Mouse (Mus musculus) lung, postnatal 14 days (tissue): ENCODE measurements around the gene Stx1a.

Experiments
- DNase-seq: peaks from one replicate; pipeline ENCODE4 v3.0.0; 2021

Gene Stx1a

GRCm38 (mm10) chr5:135023344-135024173 lies at the start of gene Stx1a:
Stx1a (plus strand) TSS chr5:135023482.
- DNase-seq, result peak; percentile 93

- no peak for DNase-seq
Observed at GRCm38 (mm10) chr5:134973526-134973925, 49.8 kb upstream of the Stx1a start.

DNA sequence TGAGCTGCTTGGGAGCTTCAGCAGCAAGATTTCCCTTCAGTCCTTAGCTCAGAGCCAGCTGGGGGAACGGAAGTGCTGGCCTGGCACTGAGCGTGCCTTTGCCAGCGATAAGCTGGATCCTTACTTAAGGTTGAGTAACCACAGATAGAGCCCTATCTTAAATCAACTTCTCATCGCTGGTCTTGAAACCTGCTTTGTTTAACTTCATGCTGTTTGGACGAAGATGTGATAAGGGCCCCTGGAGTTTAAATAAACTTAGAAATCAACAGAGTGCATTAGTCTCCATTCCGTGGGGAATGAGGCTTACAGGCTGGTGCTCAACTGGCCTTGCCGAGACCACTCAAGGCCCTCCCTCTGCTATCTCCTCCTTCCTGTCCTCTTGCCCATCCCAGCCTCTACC lies 49.0 kb upstream of the Stx1a start:
- peak; percentile 36 for DNase-seq

- DNase-seq, result no peak
Observed at GRCm38 (mm10) chr5:134974921-134975320, 48.4 kb upstream of the Stx1a start.

GRCm38 (mm10) chr5:134976164-134976563 lies 47.1 kb upstream of the Stx1a start:
- DNase-seq, result no peak

- no peak for DNase-seq
Observed at GRCm38 (mm10) chr5:134976577-134977250, 46.6 kb upstream of the Stx1a start.

DNA sequence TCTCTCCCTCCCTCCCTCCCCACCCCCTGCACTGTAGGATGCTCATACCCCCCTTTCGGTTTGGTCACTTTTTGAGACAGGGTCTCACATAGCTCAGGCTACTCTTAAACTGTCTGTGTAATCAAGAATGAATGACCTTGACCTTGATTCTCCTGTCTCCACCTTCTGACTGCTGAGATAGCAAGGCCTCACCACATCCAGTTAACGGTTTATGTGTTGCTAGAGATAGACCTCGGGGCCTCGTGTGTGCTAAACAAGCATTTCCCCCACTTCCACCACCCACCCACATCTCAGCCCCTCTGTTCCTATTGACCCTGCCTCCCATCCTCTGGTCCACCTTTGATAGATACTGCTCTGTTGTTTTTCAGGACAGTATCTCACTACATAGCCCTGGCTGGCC lies 45.4 kb upstream of the Stx1a start:
- no peak for DNase-seq

- DNase-seq, result no peak
Observed at GRCm38 (mm10) chr5:134981149-134981548, 42.1 kb upstream of the Stx1a start.

DNA sequence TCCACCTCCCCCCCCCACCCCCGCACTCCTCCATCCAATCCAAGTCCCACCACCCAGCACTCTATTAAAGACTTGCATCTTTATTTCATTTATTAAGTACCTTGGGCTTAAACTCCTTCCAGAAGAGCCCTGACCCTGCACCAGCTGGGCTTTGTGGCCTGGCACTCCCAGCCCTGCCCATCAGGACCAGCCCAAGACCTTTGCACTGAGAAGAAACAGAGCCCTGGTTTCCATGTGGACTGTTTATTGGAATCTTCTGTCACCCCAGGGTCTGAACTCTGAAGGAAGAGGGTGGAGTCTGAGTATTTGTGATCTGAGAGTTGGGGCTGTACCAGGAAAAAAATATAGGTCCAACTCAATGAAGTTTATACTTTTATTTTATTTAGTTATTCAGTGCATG lies 40.2 kb upstream of the Stx1a start:
- DNase-seq, result no peak

DNA sequence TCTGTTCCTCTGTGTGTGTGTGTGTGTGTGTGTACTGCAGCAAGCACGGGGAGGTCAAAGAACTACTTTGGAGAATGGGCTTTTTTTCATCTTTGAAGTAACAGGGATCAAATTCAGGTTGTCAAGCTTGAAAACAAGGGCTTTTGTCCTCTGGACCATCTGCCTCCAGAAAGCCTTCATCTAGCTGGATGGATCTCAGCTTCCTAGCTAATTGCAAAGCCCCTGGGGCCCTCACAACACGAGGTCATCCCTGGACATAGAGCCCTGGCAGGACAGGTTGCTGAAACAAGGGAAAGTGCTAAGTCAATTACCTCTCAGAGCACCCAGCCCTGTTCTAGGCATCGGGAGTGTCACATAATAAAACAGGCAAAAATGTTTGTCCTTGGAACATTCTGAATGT lies 39.5 kb upstream of the Stx1a start:
- no peak for DNase-seq

- peak; percentile 77 for DNase-seq
Observed at GRCm38 (mm10) chr5:134985633-134986297, 37.5 kb upstream of the Stx1a start, which contains the start of gene Cldn3. Cldn3 (plus strand) TSS chr5:134986214.

- peak; percentile 42 for DNase-seq
Observed at GRCm38 (mm10) chr5:134986298-134987268, 36.7 kb upstream of the Stx1a start.

GRCm38 (mm10) chr5:134989166-134989565 lies 34.1 kb upstream of the Stx1a start:
- DNase-seq, result no peak

- DNase-seq, result no peak
Observed at GRCm38 (mm10) chr5:134989741-134990140, 33.5 kb upstream of the Stx1a start.

DNA sequence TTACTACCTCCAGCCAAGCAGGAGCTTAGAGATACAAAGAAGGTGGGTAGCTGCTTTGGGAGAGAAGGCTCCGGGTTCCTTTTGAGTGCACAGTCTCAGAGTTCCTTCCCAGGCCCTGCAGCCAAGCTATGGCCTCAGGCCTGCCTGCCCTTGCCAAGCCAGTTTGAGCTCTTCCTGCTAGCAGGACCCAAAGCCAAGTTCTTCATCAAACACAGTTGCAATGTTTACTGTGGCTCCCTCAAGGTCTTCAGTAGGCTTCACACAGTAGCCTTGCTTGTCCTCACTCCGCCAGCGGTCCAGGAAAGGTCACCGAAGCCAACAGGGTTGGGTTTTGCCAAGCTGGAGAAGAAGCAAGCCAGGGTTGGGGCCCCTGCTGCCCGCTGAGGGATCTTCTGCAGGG lies 30.7 kb upstream of the Stx1a start:
- peak; percentile 42 for DNase-seq

DNA sequence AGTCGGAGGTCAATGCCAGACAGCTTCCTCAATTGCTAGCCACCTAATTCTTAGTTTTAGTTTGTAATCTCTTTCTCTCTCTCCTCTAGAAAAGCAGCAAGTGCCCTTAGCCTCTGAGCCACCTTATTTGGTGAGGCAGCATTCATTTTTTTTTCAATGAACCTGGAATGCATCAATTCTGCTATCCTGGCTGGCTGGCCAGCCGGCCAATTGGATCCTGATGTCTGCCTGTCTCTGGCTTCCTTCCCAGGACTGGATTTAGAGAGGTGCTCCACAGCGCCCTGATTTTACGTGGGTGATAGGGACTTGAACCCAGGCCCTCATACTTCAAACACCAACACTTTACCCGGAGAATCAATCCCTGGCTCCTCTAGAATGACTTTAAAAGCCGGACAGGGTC lies 24.9 kb upstream of the Stx1a start:
- DNase-seq, result no peak

DNA sequence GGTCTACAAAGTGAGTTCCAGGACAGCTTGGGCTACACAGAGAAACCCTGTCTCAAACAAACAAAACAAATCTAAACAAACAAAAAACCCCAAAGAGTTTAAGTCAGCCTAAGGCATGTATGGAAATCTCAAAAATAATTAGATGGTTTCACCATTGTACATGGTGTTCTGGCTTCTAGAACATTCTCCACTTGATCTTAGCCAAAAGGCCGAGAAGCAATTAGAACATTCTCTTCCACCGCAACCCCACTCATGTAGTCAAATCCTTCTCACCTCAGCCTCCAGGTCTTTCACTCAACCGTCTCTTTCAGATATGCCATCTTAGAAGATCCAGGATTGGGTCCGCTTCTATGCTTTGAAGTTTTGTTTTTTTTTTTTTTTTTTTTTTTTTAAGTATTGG lies 23.5 kb upstream of the Stx1a start:
- DNase-seq, result no peak

DNA sequence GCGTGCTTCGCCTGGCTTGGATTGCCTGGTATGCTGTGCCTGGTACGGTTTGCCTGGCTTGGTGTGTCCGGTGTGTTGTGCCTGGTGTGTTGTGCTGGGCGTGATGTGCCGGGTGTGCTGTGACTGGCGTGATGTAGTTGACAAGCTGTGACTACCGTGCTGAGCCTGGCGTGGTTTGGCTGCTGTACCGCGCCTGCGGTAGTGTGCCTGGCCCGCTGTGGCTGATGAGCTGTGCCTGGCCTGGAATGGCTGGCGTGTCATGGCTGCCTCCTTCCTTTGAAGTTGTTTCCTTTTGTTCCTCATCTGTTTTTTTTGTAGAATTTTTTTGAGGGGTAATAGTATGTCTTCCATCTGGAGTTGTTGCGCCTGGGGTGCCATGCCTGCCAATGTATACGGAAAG lies 22.5 kb upstream of the Stx1a start:
- DNase-seq, result no peak

- peak; percentile 79 for DNase-seq
Observed at GRCm38 (mm10) chr5:135001309-135001708, 22.0 kb upstream of the Stx1a start.

- DNase-seq, result peak; percentile 54
Observed at GRCm38 (mm10) chr5:135002151-135002550, 21.1 kb upstream of the Stx1a start.

DNA sequence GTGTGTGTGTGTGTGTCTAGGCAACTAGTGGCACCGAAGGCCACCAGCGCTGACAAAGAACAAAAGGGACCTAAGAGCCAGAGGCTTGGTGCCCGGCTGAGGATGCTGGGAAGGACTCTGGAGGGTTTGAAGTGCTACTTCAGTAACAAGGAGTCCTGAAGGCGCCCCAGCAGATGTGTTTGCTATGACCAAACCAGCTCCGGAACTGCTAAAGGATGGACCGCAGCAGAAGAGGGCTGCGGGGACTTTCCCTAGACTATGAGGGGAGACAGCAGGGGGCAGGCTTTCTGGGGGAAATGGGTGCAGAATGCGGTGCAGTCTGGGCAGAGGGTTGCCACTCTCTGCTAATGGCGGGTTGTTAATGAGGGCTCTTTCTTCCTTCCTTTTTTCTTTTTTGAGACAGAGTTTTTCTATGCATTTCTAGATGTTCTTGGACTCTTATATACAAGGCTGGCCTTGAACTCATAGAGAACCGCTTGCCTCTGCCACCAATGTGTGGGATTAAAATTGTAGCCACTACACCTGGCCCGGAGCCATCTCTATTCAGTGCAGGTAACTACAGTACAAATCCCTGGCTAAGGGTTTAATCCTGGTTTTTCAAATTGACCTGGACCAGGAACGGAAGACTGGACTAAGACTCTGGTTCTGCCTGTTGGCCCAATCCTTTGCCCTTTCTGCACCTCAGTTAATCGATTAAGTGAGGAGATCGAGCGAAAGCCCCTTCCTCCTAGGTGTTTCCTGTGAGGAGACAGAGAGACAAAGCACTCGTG lies 15.3 kb upstream of the Stx1a start:
- DNase-seq, result peak; percentile 64
